Mouse (Mus musculus): ENCODE measurements around the gene D230025D16Rik. TPM values are rescaled to one million over a fixed set of nuclear protein-coding genes. Genes with fewer than 3 reads are reported as not detected.

Gene D230025D16Rik
- polyA plus RNA-seq, 1 experiment from 2014 or later = 30.3 TPM

- H3K4me2 ChIP-seq = peak within 1 kb of the TSS; percentile 90
- peak; percentile 89 for ATAC-seq (ENCODE audit: low FRiP score)
- H3K27me3 ChIP-seq (replicated peaks) = no peaks in the 10 kb centered on the region; the same call in 1 of the 2 replicates
- H3K4me3 ChIP-seq (replicated peaks) = peak within 1 kb of the TSS; percentile 75
- peak within 1 kb of the TSS; percentile 82 for H3K9ac ChIP-seq (replicated peaks)
- peaks cover 26% of the 10 kb centered on the region for H3K4me1 ChIP-seq
- H3K36me3 ChIP-seq = peaks cover 37% of the 10 kb centered on the region
- H3K27ac ChIP-seq (replicated peaks) = peak within 1 kb of the TSS; percentile 71
- no peaks in the 10 kb centered on the region for H3K9me3 ChIP-seq (replicated peaks)
- under 1% methylated on average over 57 of the region's 58 CpGs for WGBS
These were observed 72.7 kb downstream of the D230025D16Rik start, which contains the start of gene E2f4 for GRCm38 (mm10) chr8:105297511-105298192. Gene E2f4 (plus strand): TSS chr8:105297663.

DNA sequence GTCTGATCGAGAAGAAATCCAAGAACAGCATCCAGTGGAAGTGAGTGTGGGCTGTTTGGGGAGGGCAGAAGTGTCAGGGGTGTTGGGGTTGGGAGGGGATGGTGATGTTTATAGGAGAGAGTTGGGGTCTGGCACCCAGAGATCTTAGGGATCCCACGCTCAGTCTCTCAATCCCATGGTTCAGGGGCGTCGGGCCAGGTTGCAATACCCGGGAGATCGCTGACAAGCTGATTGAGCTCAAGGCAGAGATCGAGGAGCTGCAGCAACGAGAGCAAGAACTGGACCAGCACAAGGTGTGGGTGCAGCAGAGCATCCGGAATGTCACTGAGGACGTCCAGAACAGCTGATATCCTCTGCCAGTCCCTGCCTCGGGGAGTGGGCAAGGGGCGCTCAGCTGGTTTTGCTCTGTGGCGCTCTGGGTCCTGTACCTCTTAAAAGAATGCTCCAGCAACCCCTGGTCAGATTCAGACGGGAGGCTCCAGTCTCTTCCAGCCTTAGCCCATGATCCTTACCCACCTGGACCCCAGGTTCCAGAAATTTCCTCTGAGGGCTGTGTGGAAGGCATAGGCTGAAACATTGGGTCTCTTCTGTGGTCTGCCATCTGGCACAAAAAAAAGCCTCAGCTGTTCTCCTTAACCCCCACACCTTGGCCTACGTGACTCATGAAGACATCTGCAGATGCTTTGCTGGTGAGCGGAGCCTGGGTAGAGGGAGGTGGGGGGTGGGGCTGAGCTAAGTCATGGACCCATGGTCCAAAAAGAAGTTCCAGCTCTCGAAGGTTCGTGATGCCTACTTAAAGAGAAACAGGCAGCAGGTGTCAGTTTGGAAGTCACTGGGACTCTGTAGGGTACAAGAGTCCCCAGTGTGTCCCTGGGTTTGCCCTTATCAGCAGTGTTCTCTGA, 73.7 kb downstream of the D230025D16Rik start:
- 67% methylated on average over 18 of the region's 18 CpGs for WGBS
- Histone ChIP-seq H3K36me3 (peaks cover 44% of the 10 kb centered on the region), H3K27ac (replicated peaks) (peak overlapping the region; percentile 61; the same call in 1 of the 2 replicates), H3K9me3 (replicated peaks) (no peaks in the 10 kb centered on the region), H3K4me2 (peak overlapping the region; percentile 90), H3K4me1 (peaks cover 26% of the 10 kb centered on the region), H3K4me3 (replicated peaks) (peak overlapping the region; percentile 75), H3K9ac (replicated peaks) (peak overlapping the region; percentile 82), H3K27me3 (replicated peaks) (no peaks in the 10 kb centered on the region; the same call in 1 of the 2 replicates)
- 0 out of 2 replicates have a peak, but pooled peaks have one; percentile 2 for ATAC-seq (ENCODE audit: low FRiP score)

- no peak for ATAC-seq (ENCODE audit: low FRiP score)
- 97% methylated on average over 8 of the region's 8 CpGs for WGBS
- Histone ChIP-seq H3K4me3 (replicated peaks) (no peak overlapping the region), H3K4me2 (no peak overlapping the region), H3K27ac (replicated peaks) (no peak overlapping the region), H3K4me1 (peaks cover 33% of the 10 kb centered on the region), H3K36me3 (peaks cover 52% of the 10 kb centered on the region), H3K27me3 (replicated peaks) (no peaks in the 10 kb centered on the region; the same call in 1 of the 2 replicates), H3K9me3 (replicated peaks) (no peaks in the 10 kb centered on the region), H3K9ac (replicated peaks) (no peak overlapping the region)
These were observed 75.0 kb downstream of the D230025D16Rik start for GRCm38 (mm10) chr8:105299962-105300361.

Other genes starting within 250 kb of the D230025D16Rik start
- not detected in 2 replicates for gene Ces2h, start 224.3 kb upstream of the D230025D16Rik start, polyA plus RNA-seq (2015; fragmentation: Nextera tagmentation; extraction: Ambion mirVana)
- not detected in 2 replicates for gene Ces3a, start 176.5 kb upstream of the D230025D16Rik start, polyA plus RNA-seq (2015; fragmentation: Nextera tagmentation; extraction: Ambion mirVana)
- gene Ces3b, start 141.4 kb upstream of the D230025D16Rik start, polyA plus RNA-seq (2015; fragmentation: Nextera tagmentation; extraction: Ambion mirVana) = not detected in 2 replicates
- gene Ces4a, start 93.3 kb upstream of the D230025D16Rik start, polyA plus RNA-seq (2015; fragmentation: Nextera tagmentation; extraction: Ambion mirVana) = 0.18 TPM in 1 of 2 replicates, not detected in the other
- 34.0 and 38.6 TPM in 2 replicates for gene Cbfb, start 54.5 kb upstream of the D230025D16Rik start, polyA plus RNA-seq (2015; fragmentation: Nextera tagmentation; extraction: Ambion mirVana)
- gene B3gnt9, start 30.0 kb downstream of the D230025D16Rik start, polyA plus RNA-seq (2015; fragmentation: Nextera tagmentation; extraction: Ambion mirVana) = 12.3 and 12.4 TPM in 2 replicates
- 20.7 and 24.3 TPM in 2 replicates for gene Tradd, start 39.5 kb downstream of the D230025D16Rik start, polyA plus RNA-seq (2015; fragmentation: Nextera tagmentation; extraction: Ambion mirVana)
- gene Fbxl8, start 39.5 kb downstream of the D230025D16Rik start, polyA plus RNA-seq (2015; fragmentation: Nextera tagmentation; extraction: Ambion mirVana) = 1.9 and 3.0 TPM in 2 replicates
- gene Hsf4, start 44.7 kb downstream of the D230025D16Rik start, polyA plus RNA-seq (2015; fragmentation: Nextera tagmentation; extraction: Ambion mirVana) = 0.45 and 0.92 TPM in 2 replicates
- 5.7 and 6.2 TPM in 2 replicates for gene Nol3, start 51.0 kb downstream of the D230025D16Rik start, polyA plus RNA-seq (2015; fragmentation: Nextera tagmentation; extraction: Ambion mirVana)
- 104 and 122 TPM in 2 replicates for gene 4931428F04Rik, start 64.7 kb downstream of the D230025D16Rik start, polyA plus RNA-seq (2015; fragmentation: Nextera tagmentation; extraction: Ambion mirVana)
- gene Exoc3l, start 71.0 kb downstream of the D230025D16Rik start, polyA plus RNA-seq (2015; fragmentation: Nextera tagmentation; extraction: Ambion mirVana) = 10.6 and 11.3 TPM in 2 replicates
- 41.6 and 61.6 TPM in 2 replicates for gene E2f4, start 72.5 kb downstream of the D230025D16Rik start, polyA plus RNA-seq (2015; fragmentation: Nextera tagmentation; extraction: Ambion mirVana)
- gene Elmo3, start 80.5 kb downstream of the D230025D16Rik start, polyA plus RNA-seq (2015; fragmentation: Nextera tagmentation; extraction: Ambion mirVana) = 1.1 and 4.7 TPM in 2 replicates
- gene Lrrc29, start 101.1 kb downstream of the D230025D16Rik start, polyA plus RNA-seq (2015; fragmentation: Nextera tagmentation; extraction: Ambion mirVana) = 0.55 and 1.2 TPM in 2 replicates
- 141 and 159 TPM in 2 replicates for gene Tmem208, start 101.2 kb downstream of the D230025D16Rik start, polyA plus RNA-seq (2015; fragmentation: Nextera tagmentation; extraction: Ambion mirVana)
- gene Fhod1, start 122.8 kb downstream of the D230025D16Rik start, polyA plus RNA-seq (2015; fragmentation: Nextera tagmentation; extraction: Ambion mirVana) = 0.79 and 0.89 TPM in 2 replicates
- 9.4 and 10.9 TPM in 2 replicates for gene Slc9a5, start 123.7 kb downstream of the D230025D16Rik start, polyA plus RNA-seq (2015; fragmentation: Nextera tagmentation; extraction: Ambion mirVana)
- gene Plekhg4, start 148.1 kb downstream of the D230025D16Rik start, polyA plus RNA-seq (2015; fragmentation: Nextera tagmentation; extraction: Ambion mirVana) = 1.7 and 2.4 TPM in 2 replicates
- gene Kctd19, start 188.4 kb downstream of the D230025D16Rik start, polyA plus RNA-seq (2015; fragmentation: Nextera tagmentation; extraction: Ambion mirVana) = not detected in 2 replicates
- 0.23 and 0.27 TPM in 2 replicates for gene Lrrc36, start 188.4 kb downstream of the D230025D16Rik start, polyA plus RNA-seq (2015; fragmentation: Nextera tagmentation; extraction: Ambion mirVana)
- gene Tppp3, start 246.4 kb downstream of the D230025D16Rik start, polyA plus RNA-seq (2015; fragmentation: Nextera tagmentation; extraction: Ambion mirVana) = 253 and 288 TPM in 2 replicates

All from neural tube, embryonic 15.5 days (tissue).